Mouse (Mus musculus): Measurements from ENCODE around the gene Mpped2.

DNA sequence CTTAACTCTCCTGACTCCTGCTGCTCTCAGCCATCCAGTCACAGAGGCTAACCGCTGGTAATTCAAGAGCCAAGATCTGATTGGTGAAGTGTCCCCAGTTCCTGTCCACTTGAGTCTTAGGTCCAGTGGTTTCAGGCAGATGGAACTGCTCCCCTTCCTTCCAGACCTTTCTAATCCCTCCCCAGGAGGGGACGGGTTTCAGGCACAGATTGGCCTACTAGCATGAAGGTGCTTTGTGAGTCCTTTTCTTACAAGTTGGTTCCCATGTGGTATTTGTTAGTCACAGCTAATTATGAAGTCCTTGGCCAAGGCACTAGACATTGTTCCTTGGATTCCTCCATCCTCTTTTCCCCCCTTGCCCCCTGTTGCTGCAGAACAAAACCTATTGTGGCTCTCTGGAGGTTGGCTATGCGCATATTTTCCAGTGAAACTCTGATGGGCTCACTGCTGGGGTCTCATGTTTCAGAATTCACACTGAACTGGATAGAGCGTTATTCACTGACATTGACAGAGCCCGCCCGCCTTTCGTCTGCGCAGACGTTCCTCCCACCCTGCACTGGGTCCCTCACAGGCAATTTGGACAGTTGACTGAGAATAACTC lies 163.4 kb downstream of the Mpped2 start:
- TF ChIP-seq CTCF (IDR thresholded peaks at IDR 0.05; ENCODE audit: low read depth) (no peak), EP300 (optimal IDR thresholded peaks at IDR 0.05) (no peak)
